ENCODE assay signal across 11 mouse cellular contexts in the genomic region with DNA sequence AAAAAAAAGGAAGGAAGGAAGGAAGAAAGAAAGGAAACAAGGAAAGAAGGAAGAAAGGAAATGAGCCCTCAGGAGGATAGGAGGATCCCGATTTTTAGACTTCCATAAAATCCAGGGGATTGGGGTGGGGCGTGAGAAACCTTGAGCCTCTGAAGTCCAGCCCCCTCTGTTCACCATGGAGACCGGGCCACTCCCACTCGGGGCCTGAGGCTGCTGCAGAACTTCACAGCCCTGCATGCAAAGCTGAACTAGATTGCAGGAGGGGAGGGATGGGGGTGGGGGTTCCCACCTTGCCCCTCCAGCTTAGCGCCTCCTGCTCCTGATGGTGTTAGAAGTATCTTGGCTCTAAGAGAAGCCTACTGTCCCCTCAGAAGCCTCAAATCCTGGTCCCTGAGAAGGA. TPM values are rescaled to one million over a fixed set of nuclear protein-coding genes. Genes with fewer than 3 reads are reported as not detected.
DNase-seq lines count a peak whose midpoint lies in the region; ATAC-seq lines count a peak whose summit lies in the region.
"Had no signal": no experiment of that assay in that cellular context is flagged by ENCODE, and none has a peak within 500 bp of the region (broad histone marks: within the 10 kb centered on the region; RNA-seq: fewer than 3 reads in every experiment).

No protein-coding gene starts in this region.

- H3K9ac ChIP-seq in forebrain, embryonic 15.5 days (replicated peaks), result no peak overlapping the region
- peak overlapping the region; percentile 22; the same call in 1 of the 2 replicates for H3K9ac ChIP-seq in lung, embryonic 16.5 days (ENCODE audit: low read length)
- H3K9ac ChIP-seq: liver, embryonic 12.5 days had no signal

- H3K4me1 ChIP-seq in forebrain, embryonic 10.5 days, result peaks cover 32% of the 10 kb centered on the region
- H3K4me1 ChIP-seq in forebrain, embryonic 15.5 days, result peaks cover 6% of the 10 kb centered on the region
- peaks cover 17% of the 10 kb centered on the region for H3K4me1 ChIP-seq in lung, embryonic 16.5 days (replicated peaks; ENCODE audit: control insufficient read depth, insufficient read depth, low read length)
- peaks cover 30% of the 10 kb centered on the region for H3K4me1 ChIP-seq in embryonic facial prominence, embryonic 10.5 days
- H3K4me1 ChIP-seq in limb, embryonic 10.5 days, result peaks cover 24% of the 10 kb centered on the region

- 0 out of 2 replicates have a peak overlapping the region, but pooled peaks have one; percentile 40 for H3K27ac ChIP-seq in forebrain, embryonic 10.5 days
- H3K27ac ChIP-seq in forebrain, embryonic 15.5 days (replicated peaks), result no peak overlapping the region
- no peak overlapping the region for H3K27ac ChIP-seq in lung, embryonic 16.5 days (ENCODE audit: low read length)
- no peak overlapping the region for H3K27ac ChIP-seq in embryonic facial prominence, embryonic 10.5 days (replicated peaks)
- H3K27ac ChIP-seq in limb, embryonic 10.5 days, result no peak overlapping the region
- H3K27ac ChIP-seq: liver, embryonic 12.5 days had no signal

- no peaks in the 10 kb centered on the region for H3K36me3 ChIP-seq in forebrain, embryonic 10.5 days (replicated peaks)
- H3K36me3 ChIP-seq in forebrain, embryonic 15.5 days, result no peaks in the 10 kb centered on the region
- H3K36me3 ChIP-seq in lung, embryonic 16.5 days (ENCODE audit: control insufficient read depth, insufficient read depth, low read length), result no peaks in the 10 kb centered on the region
- H3K36me3 ChIP-seq in embryonic facial prominence, embryonic 10.5 days (replicated peaks), result no peaks in the 10 kb centered on the region
- no peaks in the 10 kb centered on the region for H3K36me3 ChIP-seq in limb, embryonic 10.5 days
- H3K36me3 ChIP-seq: liver, embryonic 12.5 days had no signal

- peak; percentile 34 for DNase-seq in forebrain, embryonic 10.5 days (ENCODE audit: extremely low spot score, low spot score)
- DNase-seq in lung, adult 18-20 months, result no peak
- peak; percentile 55 for DNase-seq in embryonic facial prominence, embryonic 10.5 days (ENCODE audit: low spot score)
- DNase-seq in limb, embryonic 10.5 days (ENCODE audit: low spot score), result peak; percentile 45
- no peak for DNase-seq in cerebellum, postnatal 14 days
- no peak for DNase-seq in cerebellum, postnatal 10 days

- H3K27me3 ChIP-seq in forebrain, embryonic 10.5 days (ENCODE audit: poor library complexity, severe bottlenecking), result peaks cover 14% of the 10 kb centered on the region
- H3K27me3 ChIP-seq in forebrain, embryonic 15.5 days, result no peaks in the 10 kb centered on the region
- no peaks in the 10 kb centered on the region for H3K27me3 ChIP-seq in lung, embryonic 16.5 days (ENCODE audit: control insufficient read depth, insufficient read depth, low read depth, low read length)
- H3K27me3 ChIP-seq in embryonic facial prominence, embryonic 10.5 days (replicated peaks; ENCODE audit: low read depth, poor library complexity, severe bottlenecking), result peaks cover 17% of the 10 kb centered on the region
- H3K27me3 ChIP-seq in limb, embryonic 10.5 days (ENCODE audit: low read depth, poor library complexity, severe bottlenecking), result peaks cover 9% of the 10 kb centered on the region; the same call in 1 of the 2 replicates

- no peak overlapping the region for H3K4me3 ChIP-seq in forebrain, embryonic 10.5 days
- H3K4me3 ChIP-seq in forebrain, embryonic 15.5 days, result no peak overlapping the region
- no peak overlapping the region for H3K4me3 ChIP-seq in lung, embryonic 16.5 days (ENCODE audit: low read length)
- H3K4me3 ChIP-seq in embryonic facial prominence, embryonic 10.5 days, result no peak overlapping the region
- H3K4me3 ChIP-seq in limb, embryonic 10.5 days, result no peak overlapping the region
- H3K4me3 ChIP-seq: liver, embryonic 12.5 days had no signal

- ATAC-seq in forebrain, embryonic 15.5 days (replicated peaks), result no peak
- ATAC-seq in lung, embryonic 16.5 days (ENCODE audit: low read depth), result peak; percentile 74
- ATAC-seq: inflammation-experienced regulatory T-cells, adult 6 months; liver, embryonic 12.5 days had no signal

- WGBS in forebrain, embryonic 10.5 days, result 17% methylated on average over 5 of the region's 5 CpGs
- 10% methylated on average over 5 of the region's 5 CpGs for WGBS in forebrain, embryonic 15.5 days
- WGBS in lung, embryonic 16.5 days, result 10% methylated on average over 5 of the region's 5 CpGs
- WGBS in embryonic facial prominence, embryonic 10.5 days, result 22% methylated on average over 5 of the region's 5 CpGs
- WGBS in limb, embryonic 10.5 days, result 13% methylated on average over 5 of the region's 5 CpGs

- no peak overlapping the region for H3K4me2 ChIP-seq in forebrain, embryonic 15.5 days (replicated peaks)
- no peak overlapping the region for H3K4me2 ChIP-seq in lung, embryonic 16.5 days (ENCODE audit: low read depth, low read length)
- H3K4me2 ChIP-seq: liver, embryonic 12.5 days had no signal

- H3K9me3 ChIP-seq in forebrain, embryonic 10.5 days, result no peaks in the 10 kb centered on the region
- H3K9me3 ChIP-seq in forebrain, embryonic 15.5 days, result no peaks in the 10 kb centered on the region
- H3K9me3 ChIP-seq in lung, embryonic 16.5 days (ENCODE audit: control insufficient read depth, low read length), result no peaks in the 10 kb centered on the region
- no peaks in the 10 kb centered on the region for H3K9me3 ChIP-seq in embryonic facial prominence, embryonic 10.5 days
- H3K9me3 ChIP-seq in limb, embryonic 10.5 days (replicated peaks), result no peaks in the 10 kb centered on the region
- H3K9me3 ChIP-seq: liver, embryonic 12.5 days had no signal

RNA-seq across cellular contexts. Expression of gene Bpi, which starts 1.0 kb away (rescaled TPM):
- polyA plus RNA-seq in forebrain, embryonic 10.5 days (2016; fragmentation: Nextera tagmentation; extraction: Ambion mirVana), result not detected in 2 replicates
- not detected in 2 replicates for polyA plus RNA-seq in forebrain, embryonic 15.5 days (2015; fragmentation: Nextera tagmentation; extraction: Ambion mirVana)
- not detected in 2 replicates for polyA plus RNA-seq in lung, embryonic 16.5 days (2015; fragmentation: Nextera tagmentation; extraction: Ambion mirVana)
- not detected in 2 replicates for polyA plus RNA-seq in embryonic facial prominence, embryonic 10.5 days (2016; fragmentation: Nextera tagmentation; extraction: Ambion mirVana)
- polyA plus RNA-seq in limb, embryonic 10.5 days (2016; fragmentation: Nextera tagmentation; extraction: Ambion mirVana), result not detected in 2 replicates
- polyA plus RNA-seq: inflammation-experienced regulatory T-cells, adult 6 months; liver, embryonic 12.5 days; neural tube, embryonic 11.5 days had no signal

RNA-seq across cellular contexts. Expression of gene D630003M21Rik, which starts 27.9 kb away (rescaled TPM):
- polyA plus RNA-seq in forebrain, embryonic 10.5 days (2016; fragmentation: Nextera tagmentation; extraction: Ambion mirVana), result 2.3 and 3.1 TPM in 2 replicates
- polyA plus RNA-seq in forebrain, embryonic 15.5 days (2015; fragmentation: Nextera tagmentation; extraction: Ambion mirVana), result 1.7 and 2.4 TPM in 2 replicates
- 3.9 and 4.0 TPM in 2 replicates for polyA plus RNA-seq in lung, embryonic 16.5 days (2015; fragmentation: Nextera tagmentation; extraction: Ambion mirVana)
- 3.1 TPM in 2 replicates for polyA plus RNA-seq in embryonic facial prominence, embryonic 10.5 days (2016; fragmentation: Nextera tagmentation; extraction: Ambion mirVana)
- polyA plus RNA-seq in limb, embryonic 10.5 days (2016; fragmentation: Nextera tagmentation; extraction: Ambion mirVana), result 1.2 and 3.3 TPM in 2 replicates
- polyA plus RNA-seq: inflammation-experienced regulatory T-cells, adult 6 months had no signal

RNA-seq across cellular contexts. Expression of gene Lbp, which starts 49.4 kb away (rescaled TPM):
- polyA plus RNA-seq in forebrain, embryonic 10.5 days (2016; fragmentation: Nextera tagmentation; extraction: Ambion mirVana), result 1.9 and 2.0 TPM in 2 replicates
- 2.4 and 2.7 TPM in 2 replicates for polyA plus RNA-seq in forebrain, embryonic 15.5 days (2015; fragmentation: Nextera tagmentation; extraction: Ambion mirVana)
- polyA plus RNA-seq in lung, embryonic 16.5 days (2015; fragmentation: Nextera tagmentation; extraction: Ambion mirVana), result 15.0 and 19.1 TPM in 2 replicates
- 1.9 and 3.4 TPM in 2 replicates for polyA plus RNA-seq in embryonic facial prominence, embryonic 10.5 days (2016; fragmentation: Nextera tagmentation; extraction: Ambion mirVana)
- 1.9 and 3.9 TPM in 2 replicates for polyA plus RNA-seq in limb, embryonic 10.5 days (2016; fragmentation: Nextera tagmentation; extraction: Ambion mirVana)

Comparison
In these comparisons a context has a peak if more than half of its experiments do, and no peak if none do; other contexts are left out.
1. DNase-seq: peak in forebrain, embryonic 10.5 days (single experiment), embryonic facial prominence, embryonic 10.5 days (single experiment) and limb, embryonic 10.5 days (single experiment); none in lung, adult 18-20 months (0 of 2), cerebellum, postnatal 14 days (0 of 2) and cerebellum, postnatal 10 days (0 of 2).